Mouse (Mus musculus) hindbrain, embryonic 16.5 days (tissue): ENCODE measurements around the gene Neo1. TPM values are rescaled to one million over a fixed set of nuclear protein-coding genes. Genes with fewer than 3 reads are reported as not detected.

Experiments used
- polyA plus RNA-seq: library from polyadenylated mRNA; unstranded; fragments of >200 nt; fragmentation: Nextera tagmentation; extraction: Ambion mirVana; gene quantifications from 2 replicates; pipeline ENCODE4 v1.2.1, GENCODE M21; 2015

The Neo1 gene
- polyA plus RNA-seq, 1 experiment from 2014 or later: 40.9 TPM

Other genes starting within 250 kb of the Neo1 start
- gene Hcn4, start 213.0 kb downstream of the Neo1 start, polyA plus RNA-seq: 2.8 and 3.5 TPM in 2 replicates